Mouse (Mus musculus): ENCODE measurements around the gene Wnt1. TPM values are rescaled to one million over a fixed set of nuclear protein-coding genes. Genes with fewer than 3 reads are reported as not detected.

Wnt1 gene
- total RNA-seq, 2 experiments from 2014 or later, result 0.14 TPM; not detected in 1

GRCm38 (mm10) chr15:98765929-98766328 lies 23.7 kb upstream of the Wnt1 start:
- intact Hi-C loops (cut with DNase I), result no loop called here
- DNase-seq (ENCODE audit: extremely low spot score in 1 of 2, low spot score in 2 of 2), result no peak
- TF ChIP-seq CTCF (IDR thresholded peaks at IDR 0.05), result no peak
- no peak overlapping the region for H3K4me3 ChIP-seq
- H3K27ac ChIP-seq, result no peak overlapping the region

- no peak overlapping the region for H3K4me3 ChIP-seq
- no peak for TF ChIP-seq CTCF (IDR thresholded peaks at IDR 0.05)
- no peak overlapping the region for H3K27ac ChIP-seq
- no peak for DNase-seq (ENCODE audit: extremely low spot score in 1 of 2, low spot score in 2 of 2)
- intact Hi-C loops (cut with DNase I), result no loop called here
Measured at GRCm38 (mm10) chr15:98768259-98768658, 21.4 kb upstream of the Wnt1 start.

- H3K27ac ChIP-seq, result no peak overlapping the region
- peak overlapping the region; percentile 42 for H3K4me3 ChIP-seq
- DNase-seq (ENCODE audit: extremely low spot score in 1 of 2, low spot score in 2 of 2), result no peak
- no peak for TF ChIP-seq CTCF (IDR thresholded peaks at IDR 0.05)
- intact Hi-C loops (cut with DNase I), result no loop called here
Measured at GRCm38 (mm10) chr15:98771813-98772425, 17.7 kb upstream of the Wnt1 start.

GRCm38 (mm10) chr15:98772511-98773211 lies 17.0 kb upstream of the Wnt1 start:
- H3K4me3 ChIP-seq, result peak overlapping the region; percentile 42
- intact Hi-C loops (cut with DNase I), result no loop called here
- no peak for DNase-seq (ENCODE audit: extremely low spot score in 1 of 2, low spot score in 2 of 2)
- no peak for TF ChIP-seq CTCF (IDR thresholded peaks at IDR 0.05)
- no peak overlapping the region for H3K27ac ChIP-seq

- DNase-seq (ENCODE audit: extremely low spot score in 1 of 2, low spot score in 2 of 2), result no peak
- no peak for TF ChIP-seq CTCF (IDR thresholded peaks at IDR 0.05)
- Histone ChIP-seq H3K4me3 (no peak overlapping the region), H3K27ac (no peak overlapping the region)
- intact Hi-C loops (cut with DNase I), result no loop called here
Measured at GRCm38 (mm10) chr15:98774096-98774495, 15.6 kb upstream of the Wnt1 start.

GRCm38 (mm10) chr15:98775533-98775932 lies 14.1 kb upstream of the Wnt1 start:
- no peak overlapping the region for H3K4me3 ChIP-seq
- TF ChIP-seq CTCF (IDR thresholded peaks at IDR 0.05), result no peak
- no peak overlapping the region for H3K27ac ChIP-seq
- intact Hi-C loops (cut with DNase I), result no loop called here
- no peak for DNase-seq (ENCODE audit: extremely low spot score in 1 of 2, low spot score in 2 of 2)

GRCm38 (mm10) chr15:98776280-98777004 lies 13.2 kb upstream of the Wnt1 start:
- intact Hi-C loops (cut with DNase I), result no loop called here
- TF ChIP-seq CTCF (IDR thresholded peaks at IDR 0.05), result no peak; the same call in 1 of the 2 replicates
- DNase-seq (ENCODE audit: extremely low spot score in 1 of 2, low spot score in 2 of 2), result no peak
- H3K27ac ChIP-seq, result no peak overlapping the region
- H3K4me3 ChIP-seq, result no peak overlapping the region; the same call in 1 of the 2 replicates

GRCm38 (mm10) chr15:98777005-98777616 lies 12.5 kb upstream of the Wnt1 start:
- Histone ChIP-seq H3K27ac (no peak overlapping the region), H3K4me3 (no peak overlapping the region)
- no peak for TF ChIP-seq CTCF (IDR thresholded peaks at IDR 0.05)
- intact Hi-C loops (cut with DNase I), result no loop called here
- DNase-seq (ENCODE audit: extremely low spot score in 1 of 2, low spot score in 2 of 2), result no peak

GRCm38 (mm10) chr15:98777762-98778161 lies 11.9 kb upstream of the Wnt1 start, which contains the start of gene Wnt10b:
Wnt10b (minus strand) TSS chr15:98778150.
- intact Hi-C loops (cut with DNase I), result no loop called here
- H3K4me3 ChIP-seq, result 0 out of 2 replicates have a peak within 1 kb of the TSS, but pooled peaks have one; percentile 4

GRCm38 (mm10) chr15:98778191-98778770 lies 11.4 kb upstream of the Wnt1 start:
- DNase-seq (ENCODE audit: extremely low spot score in 1 of 2, low spot score in 2 of 2), result no peak
- intact Hi-C loops (cut with DNase I), result no loop called here
- Histone ChIP-seq H3K4me3 (no peak overlapping the region), H3K27ac (no peak overlapping the region)
- no peak for TF ChIP-seq CTCF (IDR thresholded peaks at IDR 0.05)

More at GRCm38 (mm10) chr15:98777762-98778161, 11.9 kb upstream of the Wnt1 start, which contains the start of gene Wnt10b:
- no peak within 1 kb of the TSS for H3K27ac ChIP-seq
- DNase-seq (ENCODE audit: extremely low spot score in 1 of 2, low spot score in 2 of 2), result no peak
- no peak for TF ChIP-seq CTCF (IDR thresholded peaks at IDR 0.05)

GRCm38 (mm10) chr15:98778806-98779205 lies 10.9 kb upstream of the Wnt1 start:
- DNase-seq (ENCODE audit: extremely low spot score in 1 of 2, low spot score in 2 of 2), result no peak
- H3K4me3 ChIP-seq, result no peak overlapping the region
- intact Hi-C loops (cut with DNase I), result no loop called here
- no peak overlapping the region for H3K27ac ChIP-seq
- no peak for TF ChIP-seq CTCF (IDR thresholded peaks at IDR 0.05)

All from left cerebral cortex, adult 2 months (tissue).